Mouse (Mus musculus): Measurements from ENCODE around the gene Dph1. TPM values are rescaled to one million over a fixed set of nuclear protein-coding genes. Genes with fewer than 3 reads are reported as not detected.

Dph1 gene
- total and polyA plus RNA-seq, 3 experiments, result 4.7 to 61.5 (median 6.1) TPM

DNA sequence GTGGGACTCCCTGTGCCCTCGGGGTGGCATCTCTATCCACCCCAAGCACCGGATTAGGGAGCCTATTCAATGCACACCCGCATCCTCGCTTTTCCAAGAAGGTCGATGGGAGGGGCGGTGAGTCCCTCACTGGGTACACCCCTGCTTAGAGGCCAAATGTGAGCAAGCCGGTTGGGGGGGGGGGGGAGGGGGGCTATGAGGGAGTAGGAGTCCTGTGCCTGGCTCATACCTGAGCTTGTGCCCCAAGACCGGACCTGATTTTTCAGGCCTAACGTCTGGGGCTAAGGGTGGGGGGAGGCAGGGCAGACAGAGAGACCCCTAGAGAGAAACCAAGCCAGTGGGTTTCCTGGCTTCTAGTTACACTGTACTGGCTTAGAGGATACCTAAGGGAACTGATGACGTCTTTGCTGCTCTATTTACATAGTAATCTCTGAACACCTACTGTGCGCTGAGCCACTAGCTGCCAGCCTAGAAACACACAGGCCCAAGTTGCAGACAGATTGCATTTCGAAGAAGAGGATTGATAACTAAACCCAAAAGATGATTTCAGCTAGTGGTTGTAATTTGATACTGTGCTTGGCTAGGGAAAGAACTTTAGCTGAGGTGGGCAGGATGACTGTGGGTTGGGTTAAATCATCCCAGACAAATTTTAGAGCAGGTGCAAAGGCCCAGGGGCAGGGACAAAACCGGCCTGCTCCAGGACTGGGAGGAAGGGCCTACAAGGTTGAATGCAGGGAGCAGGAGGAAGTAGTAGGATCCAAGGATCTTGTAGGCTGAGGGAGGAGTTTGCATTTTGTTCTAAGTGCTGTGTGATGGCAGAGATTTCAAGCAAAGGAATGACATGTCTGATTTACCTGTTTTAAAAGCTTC, 23.3 kb upstream of the Dph1 start:
- Histone ChIP-seq H3K9me3 (replicated peaks) (no peaks in the 10 kb centered on the region), H3K4me3 (ENCODE audit: low read depth, low read length) (no peak overlapping the region), H3K4me1 (ENCODE audit: insufficient read depth, low read depth, low read length) (no peaks in the 10 kb centered on the region; the same call in 1 of the 2 replicates), H3K27me3 (ENCODE audit: insufficient read depth, low read length) (peaks cover 59% of the 10 kb centered on the region), H3K36me3 (replicated peaks) (no peaks in the 10 kb centered on the region)
- TF ChIP-seq POLR2AphosphoS5 (IDR thresholded peaks at IDR 0.05; ENCODE audit: insufficient replicate concordance, low read depth, low read length), result no peak
- no peak for TF ChIP-seq GATA2 (IDR thresholded peaks at IDR 0.05; ENCODE audit: borderline replicate concordance, low read depth, low read length)
- TF ChIP-seq TAL1 (conservative IDR thresholded peaks at IDR 0.05; ENCODE audit: low read depth, low read length), result no peak
- no peak for TF ChIP-seq CTCF (IDR thresholded peaks at IDR 0.05; ENCODE audit: low read depth, low read length)
- TF ChIP-seq GATA1 (IDR thresholded peaks at IDR 0.05; ENCODE audit: borderline replicate concordance, low read length), result no peak
- no peak for DNase-seq (ENCODE audit: low spot score)
- ATAC-seq (ENCODE audit: extremely low read depth, insufficient number of reproducible peaks, low FRiP score, poor library complexity, severe bottlenecking), result no peak

DNA sequence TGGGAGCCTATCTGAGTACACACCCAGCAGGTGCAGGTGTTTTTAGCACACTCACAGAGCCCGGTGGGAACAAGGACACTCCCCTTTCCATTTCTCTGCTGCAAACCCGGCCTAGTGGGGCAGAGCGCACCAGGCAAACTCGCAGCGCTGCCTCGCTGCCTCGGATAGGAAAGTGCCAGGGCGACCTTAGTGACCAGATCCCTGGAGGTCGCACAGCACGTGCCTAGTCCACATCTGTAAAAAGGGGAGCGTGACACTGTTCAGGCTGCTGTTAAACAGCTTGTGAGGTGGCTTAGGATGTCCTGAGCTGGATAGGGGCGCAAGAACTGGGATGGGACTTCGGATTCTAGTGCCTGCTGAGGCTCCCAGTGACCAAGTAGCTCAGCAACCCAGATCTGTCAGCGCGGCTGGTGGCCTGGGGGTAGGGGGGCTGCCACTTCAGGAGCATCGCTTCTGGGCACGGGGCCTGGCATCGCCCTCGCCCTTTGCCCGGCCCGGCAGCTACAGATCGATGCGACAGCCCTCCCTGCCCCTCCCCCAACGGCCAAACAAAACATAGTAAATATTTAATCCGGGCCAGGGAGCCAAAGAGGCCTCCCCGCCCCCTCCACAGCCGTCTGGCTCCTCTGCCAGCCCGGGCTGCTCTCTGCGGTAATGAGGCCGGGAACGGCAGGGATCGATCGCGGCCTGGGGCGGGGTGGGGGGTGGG, 22.5 kb upstream of the Dph1 start:
- no peaks in the 10 kb centered on the region; the same call in 1 of the 2 replicates for H3K4me1 ChIP-seq (ENCODE audit: insufficient read depth, low read depth, low read length)
- H3K4me3 ChIP-seq (ENCODE audit: low read depth, low read length), result no peak overlapping the region
- TF ChIP-seq CTCF (IDR thresholded peaks at IDR 0.05; ENCODE audit: low read depth, low read length), result no peak
- no peak for TF ChIP-seq POLR2AphosphoS5 (IDR thresholded peaks at IDR 0.05; ENCODE audit: insufficient replicate concordance, low read depth, low read length)
- no peak for TF ChIP-seq TAL1 (conservative IDR thresholded peaks at IDR 0.05; ENCODE audit: low read depth, low read length)
- no peak for TF ChIP-seq GATA1 (IDR thresholded peaks at IDR 0.05; ENCODE audit: borderline replicate concordance, low read length)
- H3K9me3 ChIP-seq (replicated peaks), result no peaks in the 10 kb centered on the region
- DNase-seq (ENCODE audit: low spot score) (no peak), ATAC-seq (ENCODE audit: extremely low read depth, insufficient number of reproducible peaks, low FRiP score, poor library complexity, severe bottlenecking) (no peak)
- H3K27me3 ChIP-seq (ENCODE audit: insufficient read depth, low read length), result peaks cover 63% of the 10 kb centered on the region
- H3K36me3 ChIP-seq (replicated peaks), result no peaks in the 10 kb centered on the region

DNA sequence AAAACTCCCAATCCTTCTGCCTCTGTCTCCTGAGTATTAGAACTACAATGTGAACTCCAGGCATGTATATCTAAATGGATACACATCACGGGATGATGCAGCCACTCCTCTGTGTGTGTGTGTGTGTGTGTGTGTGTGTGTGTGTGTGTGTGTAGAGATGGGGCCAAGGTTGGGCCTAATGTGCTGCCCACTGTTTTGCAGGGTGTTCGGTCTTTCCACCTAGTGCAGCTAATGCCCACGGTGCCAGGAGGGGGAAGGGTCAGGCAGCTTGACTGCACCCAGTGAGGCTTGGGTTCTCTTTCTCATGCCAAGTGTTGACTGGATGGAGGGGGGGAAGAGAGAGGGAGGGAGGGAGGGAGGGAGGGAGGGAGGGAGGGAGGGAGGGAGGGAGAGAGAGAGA, 21.8 kb upstream of the Dph1 start:
- peaks cover 62% of the 10 kb centered on the region for H3K27me3 ChIP-seq (ENCODE audit: insufficient read depth, low read length)
- ATAC-seq (ENCODE audit: extremely low read depth, insufficient number of reproducible peaks, low FRiP score, poor library complexity, severe bottlenecking), result no peak
- H3K9me3 ChIP-seq (replicated peaks), result no peaks in the 10 kb centered on the region
- no peak overlapping the region for H3K4me3 ChIP-seq (ENCODE audit: low read depth, low read length)
- no peak for DNase-seq (ENCODE audit: low spot score)
- H3K36me3 ChIP-seq (replicated peaks), result no peaks in the 10 kb centered on the region
- TF ChIP-seq CTCF (IDR thresholded peaks at IDR 0.05; ENCODE audit: low read depth, low read length), result no peak
- TF ChIP-seq TAL1 (conservative IDR thresholded peaks at IDR 0.05; ENCODE audit: low read depth, low read length), result no peak
- no peak for TF ChIP-seq POLR2AphosphoS5 (IDR thresholded peaks at IDR 0.05; ENCODE audit: insufficient replicate concordance, low read depth, low read length)
- no peak for TF ChIP-seq GATA1 (IDR thresholded peaks at IDR 0.05; ENCODE audit: borderline replicate concordance, low read length)
- no peak for TF ChIP-seq GATA2 (IDR thresholded peaks at IDR 0.05; ENCODE audit: borderline replicate concordance, low read depth, low read length)
- H3K4me1 ChIP-seq (ENCODE audit: insufficient read depth, low read depth, low read length), result no peaks in the 10 kb centered on the region; the same call in 1 of the 2 replicates

DNA sequence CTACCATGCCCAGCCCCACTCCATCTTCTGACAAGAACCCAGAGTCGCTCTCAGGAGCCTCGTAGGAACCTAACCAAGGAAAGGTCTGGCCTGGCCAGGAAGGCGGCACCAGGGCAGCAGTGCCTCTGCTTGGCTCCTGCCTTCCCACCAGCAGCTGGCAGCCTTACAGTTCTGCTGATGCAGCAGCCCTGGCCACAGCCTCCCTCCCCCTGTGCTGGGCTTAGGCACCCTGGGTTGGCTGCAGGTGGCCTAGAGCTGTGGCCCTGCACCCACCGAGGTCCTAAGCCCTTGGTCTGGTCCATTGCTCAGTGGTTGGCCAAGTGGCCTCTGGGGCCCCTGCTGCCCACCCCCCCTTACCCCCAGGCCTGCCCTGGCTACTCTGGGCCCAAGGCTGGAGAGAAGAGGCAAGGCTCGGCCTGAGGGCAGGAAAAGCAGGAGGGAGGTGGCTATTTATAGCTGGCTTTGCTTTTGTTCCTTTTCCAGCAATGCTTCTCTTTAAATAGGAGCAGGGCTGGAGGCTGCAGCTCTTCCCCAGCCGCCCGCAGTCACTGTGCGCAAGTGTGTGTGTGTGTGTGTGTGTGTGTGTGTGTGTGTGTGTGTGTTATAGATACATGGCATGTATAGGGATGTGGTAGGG, 21.1 kb upstream of the Dph1 start:
- H3K4me1 ChIP-seq (ENCODE audit: insufficient read depth, low read depth, low read length), result no peaks in the 10 kb centered on the region; the same call in 1 of the 2 replicates
- DNase-seq (ENCODE audit: low spot score), result no peak
- no peaks in the 10 kb centered on the region for H3K9me3 ChIP-seq (replicated peaks)
- peaks cover 57% of the 10 kb centered on the region for H3K27me3 ChIP-seq (ENCODE audit: insufficient read depth, low read length)
- no peak overlapping the region for H3K4me3 ChIP-seq (ENCODE audit: low read depth, low read length)
- no peak for TF ChIP-seq GATA1 (IDR thresholded peaks at IDR 0.05; ENCODE audit: borderline replicate concordance, low read length)
- no peak for TF ChIP-seq GATA2 (IDR thresholded peaks at IDR 0.05; ENCODE audit: borderline replicate concordance, low read depth, low read length)
- TF ChIP-seq CTCF (IDR thresholded peaks at IDR 0.05; ENCODE audit: low read depth, low read length), result no peak
- TF ChIP-seq POLR2AphosphoS5 (IDR thresholded peaks at IDR 0.05; ENCODE audit: insufficient replicate concordance, low read depth, low read length), result no peak
- TF ChIP-seq TAL1 (conservative IDR thresholded peaks at IDR 0.05; ENCODE audit: low read depth, low read length), result no peak
- no peak for ATAC-seq (ENCODE audit: extremely low read depth, insufficient number of reproducible peaks, low FRiP score, poor library complexity, severe bottlenecking)
- no peaks in the 10 kb centered on the region for H3K36me3 ChIP-seq (replicated peaks)

DNA sequence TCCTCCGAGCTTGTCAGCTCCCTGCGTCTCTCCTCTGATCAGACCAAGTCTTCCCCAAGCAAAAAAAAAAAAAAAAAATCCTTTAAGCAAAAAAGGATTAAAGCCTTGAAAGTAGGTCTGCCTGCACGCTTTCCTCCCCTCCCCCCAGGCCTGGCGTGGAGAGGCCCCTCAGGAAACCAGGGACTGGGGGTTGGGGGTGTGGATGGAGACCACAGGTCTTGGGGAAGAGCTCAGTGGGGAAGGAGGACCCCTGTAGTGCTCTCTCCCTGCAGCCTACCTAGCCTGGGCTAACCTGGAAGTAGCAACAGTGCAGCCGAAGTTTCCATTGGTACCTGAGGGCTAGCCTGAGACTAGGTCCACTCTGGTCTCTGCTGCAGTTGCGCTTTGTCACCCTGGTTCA, 19.7 kb upstream of the Dph1 start:
- ATAC-seq (ENCODE audit: extremely low read depth, insufficient number of reproducible peaks, low FRiP score, poor library complexity, severe bottlenecking) (no peak), DNase-seq (ENCODE audit: low spot score) (no peak)
- H3K27me3 ChIP-seq (ENCODE audit: insufficient read depth, low read length), result peaks cover 57% of the 10 kb centered on the region
- H3K9me3 ChIP-seq (replicated peaks), result no peaks in the 10 kb centered on the region
- no peaks in the 10 kb centered on the region; the same call in none of the 2 replicates for H3K4me1 ChIP-seq (ENCODE audit: insufficient read depth, low read depth, low read length)
- H3K36me3 ChIP-seq (replicated peaks), result no peaks in the 10 kb centered on the region
- H3K4me3 ChIP-seq (ENCODE audit: low read depth, low read length), result no peak overlapping the region
- no peak for TF ChIP-seq GATA1 (IDR thresholded peaks at IDR 0.05; ENCODE audit: borderline replicate concordance, low read length)

DNA sequence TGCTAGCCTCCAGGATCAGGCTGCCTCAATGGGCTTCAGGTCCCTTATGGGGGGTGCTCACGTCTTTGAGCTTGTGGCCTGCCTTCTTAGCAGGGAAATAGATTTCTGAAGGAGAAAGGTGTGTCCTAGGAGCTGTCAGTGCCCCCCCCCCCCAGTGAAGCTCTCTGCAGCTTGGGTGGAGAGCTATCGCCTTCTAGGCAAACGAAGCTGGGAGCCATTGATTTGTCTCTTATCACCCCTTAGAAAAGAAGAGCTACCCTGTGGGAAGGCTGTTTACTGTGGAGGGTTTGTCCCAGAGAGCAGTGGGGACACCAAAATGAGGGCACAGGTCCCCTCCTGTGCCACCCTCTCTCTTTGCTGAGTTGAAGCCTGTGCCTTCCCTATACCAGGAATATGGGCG, 19.1 kb upstream of the Dph1 start:
- Histone ChIP-seq H3K4me1 (ENCODE audit: insufficient read depth, low read depth, low read length) (peaks cover 2% of the 10 kb centered on the region), H3K9me3 (replicated peaks) (no peaks in the 10 kb centered on the region), H3K27me3 (ENCODE audit: insufficient read depth, low read length) (peaks cover 56% of the 10 kb centered on the region), H3K4me3 (ENCODE audit: low read depth, low read length) (no peak overlapping the region), H3K36me3 (replicated peaks) (no peaks in the 10 kb centered on the region)
- no peak for ATAC-seq (ENCODE audit: extremely low read depth, insufficient number of reproducible peaks, low FRiP score, poor library complexity, severe bottlenecking)
- no peak for TF ChIP-seq POLR2AphosphoS5 (IDR thresholded peaks at IDR 0.05; ENCODE audit: insufficient replicate concordance, low read depth, low read length)
- DNase-seq (ENCODE audit: low spot score), result no peak
